Mouse (Mus musculus): ENCODE results near the gene D130043K22Rik. TPM values are rescaled to one million over a fixed set of nuclear protein-coding genes. Genes with fewer than 3 reads are reported as not detected.

D130043K22Rik gene
- total and polyA plus RNA-seq, 3 experiments = 0.55 TPM; not detected in 2

DNA sequence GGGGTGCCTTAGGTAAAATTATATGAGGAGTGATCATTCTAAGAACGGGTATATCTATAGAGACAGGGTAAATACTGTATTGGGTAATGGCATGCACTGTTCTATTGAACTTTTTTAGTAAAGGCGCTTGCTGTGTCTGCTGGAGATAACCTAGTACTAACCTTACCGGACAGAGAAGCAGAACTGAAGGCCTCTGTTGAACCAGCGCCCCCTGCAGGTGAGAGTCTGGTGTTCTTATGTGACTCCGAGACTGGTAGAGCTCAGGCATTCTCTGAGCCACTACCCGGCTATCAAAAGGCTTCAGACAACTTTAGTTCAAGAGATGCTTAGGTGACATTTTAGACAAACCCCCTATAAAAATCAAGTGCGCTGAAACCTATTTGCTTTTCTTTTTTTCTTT lies 17.6 kb downstream of the D130043K22Rik start:
- no peak for ATAC-seq (ENCODE audit: extremely low read depth, insufficient number of reproducible peaks, low FRiP score, poor library complexity, severe bottlenecking)
- peaks cover 11% of the 10 kb centered on the region for H3K4me1 ChIP-seq (ENCODE audit: insufficient read depth, low read depth, low read length)
- H3K36me3 ChIP-seq (replicated peaks) = no peaks in the 10 kb centered on the region
- no peaks in the 10 kb centered on the region for H3K9me3 ChIP-seq (replicated peaks)
- peak; percentile 14 for DNase-seq (ENCODE audit: low spot score)
- TF ChIP-seq GATA2 (IDR thresholded peaks at IDR 0.05; ENCODE audit: borderline replicate concordance, low read depth, low read length) = no peak
- TF ChIP-seq TAL1 (conservative IDR thresholded peaks at IDR 0.05; ENCODE audit: low read depth, low read length) = no peak
- TF ChIP-seq POLR2AphosphoS5 (IDR thresholded peaks at IDR 0.05; ENCODE audit: insufficient replicate concordance, low read depth, low read length) = no peak
- TF ChIP-seq GATA1 (IDR thresholded peaks at IDR 0.05; ENCODE audit: borderline replicate concordance, low read length) = no peak
- TF ChIP-seq CTCF (IDR thresholded peaks at IDR 0.05; ENCODE audit: low read depth, low read length) = no peak
- no peak overlapping the region for H3K4me3 ChIP-seq (ENCODE audit: low read depth, low read length)
- H3K27me3 ChIP-seq (ENCODE audit: insufficient read depth, low read length) = peaks cover 37% of the 10 kb centered on the region

DNA sequence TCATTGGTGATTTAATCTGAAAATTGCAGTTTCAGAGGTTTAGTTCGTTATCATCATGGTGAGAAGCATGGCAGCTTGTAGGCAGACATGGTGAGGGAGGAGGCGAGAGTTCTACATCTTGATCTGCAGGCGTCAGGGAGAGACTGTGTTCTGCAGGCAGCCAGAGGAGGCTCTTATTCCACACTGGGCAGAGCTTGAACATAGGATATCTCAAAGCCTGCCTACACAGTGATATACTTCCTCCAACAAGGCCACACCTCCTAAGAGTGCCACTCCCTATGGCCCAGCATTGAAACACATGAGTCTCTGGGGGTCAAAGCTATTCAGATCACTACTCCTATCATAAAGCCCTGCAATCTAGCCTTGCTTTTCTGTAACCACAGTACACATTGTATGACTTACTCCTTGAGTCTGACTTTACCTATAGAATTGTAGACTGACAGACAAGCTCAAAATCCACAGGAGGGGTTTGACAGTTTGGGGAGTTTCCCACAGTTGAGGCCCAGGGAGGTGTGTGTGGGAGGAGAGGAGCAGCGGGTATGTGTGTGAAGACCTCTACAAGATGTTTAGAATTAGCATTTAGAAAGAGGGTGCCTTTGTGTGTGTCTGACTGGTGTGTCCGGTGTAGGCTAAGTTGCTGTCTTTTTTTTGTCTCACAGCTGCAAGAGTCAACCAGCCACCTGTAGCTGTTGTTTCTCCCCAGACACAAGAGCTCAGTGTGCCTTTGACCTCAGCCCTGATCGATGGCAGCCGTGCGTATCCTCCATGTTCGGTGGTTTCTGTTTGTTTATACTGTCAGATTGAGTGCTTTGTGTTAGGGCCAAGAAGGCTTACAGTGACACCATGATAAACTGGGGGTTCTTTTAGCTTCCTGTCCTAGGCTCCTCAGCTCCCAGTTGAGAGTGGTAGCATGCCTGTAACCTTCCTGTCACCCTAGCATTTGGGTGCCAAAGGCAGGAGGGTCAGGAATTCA lies 21.8 kb downstream of the D130043K22Rik start:
- peaks cover 8% of the 10 kb centered on the region for H3K4me1 ChIP-seq (ENCODE audit: insufficient read depth, low read depth, low read length)
- DNase-seq (ENCODE audit: low spot score) = no peak

DNA sequence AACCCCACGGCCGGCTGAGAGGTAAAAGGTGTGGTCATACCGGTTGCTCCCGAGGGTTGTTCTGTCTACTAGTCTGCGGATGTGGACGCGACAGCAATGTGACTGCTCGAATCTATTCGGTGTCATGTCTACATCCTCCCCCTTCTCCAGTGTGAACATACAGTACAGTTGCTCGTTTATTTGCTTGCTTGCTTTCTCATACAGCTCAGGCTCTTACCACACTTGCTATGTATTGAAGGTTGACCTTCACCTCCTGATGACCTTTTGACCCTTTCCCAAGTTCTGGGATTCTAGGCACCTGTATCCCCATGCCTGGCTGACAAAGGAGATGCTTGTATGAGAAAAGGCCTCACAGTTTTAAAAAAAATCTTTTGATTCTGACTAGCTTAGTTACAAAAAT lies 22.9 kb downstream of the D130043K22Rik start:
- H3K27me3 ChIP-seq (ENCODE audit: insufficient read depth, low read length) = peaks cover 32% of the 10 kb centered on the region
- no peaks in the 10 kb centered on the region for H3K36me3 ChIP-seq (replicated peaks)
- H3K4me3 ChIP-seq (ENCODE audit: low read depth, low read length) = no peak overlapping the region
- H3K9me3 ChIP-seq (replicated peaks) = no peaks in the 10 kb centered on the region
- H3K4me1 ChIP-seq (ENCODE audit: insufficient read depth, low read depth, low read length) = peaks cover 8% of the 10 kb centered on the region
- DNase-seq (ENCODE audit: low spot score) = no peak
- TF ChIP-seq GATA2 (IDR thresholded peaks at IDR 0.05; ENCODE audit: borderline replicate concordance, low read depth, low read length) (no peak), POLR2AphosphoS5 (IDR thresholded peaks at IDR 0.05; ENCODE audit: insufficient replicate concordance, low read depth, low read length) (no peak), CTCF (IDR thresholded peaks at IDR 0.05; ENCODE audit: low read depth, low read length) (no peak), GATA1 (IDR thresholded peaks at IDR 0.05; ENCODE audit: borderline replicate concordance, low read length) (no peak), TAL1 (conservative IDR thresholded peaks at IDR 0.05; ENCODE audit: low read depth, low read length) (no peak)
- ATAC-seq (ENCODE audit: extremely low read depth, insufficient number of reproducible peaks, low FRiP score, poor library complexity, severe bottlenecking) = no peak

More for the DNA sequence above, 21.8 kb downstream of the D130043K22Rik start:
- H3K4me3 ChIP-seq (ENCODE audit: low read depth, low read length) = no peak overlapping the region
- TF ChIP-seq POLR2AphosphoS5 (IDR thresholded peaks at IDR 0.05; ENCODE audit: insufficient replicate concordance, low read depth, low read length) (no peak), TAL1 (conservative IDR thresholded peaks at IDR 0.05; ENCODE audit: low read depth, low read length) (no peak), GATA2 (IDR thresholded peaks at IDR 0.05; ENCODE audit: borderline replicate concordance, low read depth, low read length) (no peak), CTCF (IDR thresholded peaks at IDR 0.05; ENCODE audit: low read depth, low read length) (no peak), GATA1 (IDR thresholded peaks at IDR 0.05; ENCODE audit: borderline replicate concordance, low read length) (no peak)
- no peaks in the 10 kb centered on the region for H3K9me3 ChIP-seq (replicated peaks)
- ATAC-seq (ENCODE audit: extremely low read depth, insufficient number of reproducible peaks, low FRiP score, poor library complexity, severe bottlenecking) = no peak
- H3K27me3 ChIP-seq (ENCODE audit: insufficient read depth, low read length) = peaks cover 26% of the 10 kb centered on the region
- no peaks in the 10 kb centered on the region for H3K36me3 ChIP-seq (replicated peaks)

DNA sequence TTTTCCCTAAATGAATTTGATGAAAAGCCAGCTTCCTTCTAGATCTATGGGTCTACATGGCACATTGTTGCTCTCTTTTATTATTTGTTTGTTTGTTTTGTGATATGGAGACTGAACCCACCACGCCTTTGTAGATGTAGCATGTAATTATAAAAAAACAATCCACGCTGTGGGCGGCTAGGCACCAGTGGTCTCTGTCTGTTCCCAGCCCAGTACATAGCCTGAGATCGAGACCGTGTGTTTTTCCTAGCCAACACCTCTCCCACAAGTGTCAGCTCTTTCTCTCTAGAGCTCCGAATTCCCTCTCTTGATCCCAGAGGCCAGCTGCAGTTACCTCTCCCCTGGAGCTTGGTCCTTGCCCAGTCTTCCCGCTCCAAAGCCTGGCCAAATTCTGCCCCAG lies 23.3 kb downstream of the D130043K22Rik start:
- DNase-seq (ENCODE audit: low spot score) (no peak), ATAC-seq (ENCODE audit: extremely low read depth, insufficient number of reproducible peaks, low FRiP score, poor library complexity, severe bottlenecking) (no peak)
- no peak overlapping the region for H3K4me3 ChIP-seq (ENCODE audit: low read depth, low read length)
- H3K4me1 ChIP-seq (ENCODE audit: insufficient read depth, low read depth, low read length) = peaks cover 8% of the 10 kb centered on the region
- peaks cover 36% of the 10 kb centered on the region for H3K27me3 ChIP-seq (ENCODE audit: insufficient read depth, low read length)
- H3K9me3 ChIP-seq (replicated peaks) = no peaks in the 10 kb centered on the region
- no peaks in the 10 kb centered on the region for H3K36me3 ChIP-seq (replicated peaks)
- no peak for TF ChIP-seq GATA2 (IDR thresholded peaks at IDR 0.05; ENCODE audit: borderline replicate concordance, low read depth, low read length)
- no peak for TF ChIP-seq CTCF (IDR thresholded peaks at IDR 0.05; ENCODE audit: low read depth, low read length)
- TF ChIP-seq GATA1 (IDR thresholded peaks at IDR 0.05; ENCODE audit: borderline replicate concordance, low read length) = no peak
- TF ChIP-seq POLR2AphosphoS5 (IDR thresholded peaks at IDR 0.05; ENCODE audit: insufficient replicate concordance, low read depth, low read length) = no peak
- no peak for TF ChIP-seq TAL1 (conservative IDR thresholded peaks at IDR 0.05; ENCODE audit: low read depth, low read length)

DNA sequence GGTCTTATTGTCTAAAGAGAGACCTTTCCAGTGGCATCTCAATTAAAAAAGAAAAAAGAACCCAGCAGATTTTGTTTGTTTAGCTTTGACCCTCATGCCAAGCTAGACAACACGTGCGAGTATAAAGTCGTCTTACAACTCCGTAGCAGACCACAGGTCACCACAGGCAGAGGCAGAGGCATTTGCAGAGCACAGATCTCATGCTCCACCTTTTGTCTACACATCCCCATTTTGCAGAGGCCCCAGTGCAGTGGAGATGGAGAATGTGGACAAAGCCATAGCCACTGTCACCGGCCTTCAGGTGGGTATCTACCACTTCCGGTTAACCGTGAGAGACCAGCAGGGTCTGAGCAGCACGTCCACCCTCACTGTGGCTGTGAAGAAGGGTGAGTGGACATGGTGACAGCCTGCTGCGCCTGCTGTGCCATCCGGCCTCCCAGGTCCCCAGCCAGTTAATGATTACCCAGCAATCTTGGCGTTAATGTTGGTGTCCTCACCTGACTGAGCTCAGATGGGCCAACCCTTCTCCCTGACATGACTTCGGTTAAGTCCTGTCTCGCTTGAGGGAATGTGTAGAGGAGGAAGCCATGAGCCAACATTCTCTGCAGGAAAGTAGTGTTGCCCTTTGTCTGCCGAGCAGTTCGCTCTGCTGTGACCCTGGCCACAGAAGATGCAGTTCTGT lies 34.6 kb downstream of the D130043K22Rik start:
- peaks cover 13% of the 10 kb centered on the region for H3K27me3 ChIP-seq (ENCODE audit: insufficient read depth, low read length)
- no peaks in the 10 kb centered on the region for H3K36me3 ChIP-seq (replicated peaks)
- ATAC-seq (ENCODE audit: extremely low read depth, insufficient number of reproducible peaks, low FRiP score, poor library complexity, severe bottlenecking) (no peak), DNase-seq (ENCODE audit: low spot score) (no peak)
- no peak for TF ChIP-seq POLR2AphosphoS5 (IDR thresholded peaks at IDR 0.05; ENCODE audit: insufficient replicate concordance, low read depth, low read length)
- no peak for TF ChIP-seq CTCF (IDR thresholded peaks at IDR 0.05; ENCODE audit: low read depth, low read length)
- no peak for TF ChIP-seq TAL1 (conservative IDR thresholded peaks at IDR 0.05; ENCODE audit: low read depth, low read length)
- no peak for TF ChIP-seq GATA2 (IDR thresholded peaks at IDR 0.05; ENCODE audit: borderline replicate concordance, low read depth, low read length)
- no peak for TF ChIP-seq GATA1 (IDR thresholded peaks at IDR 0.05; ENCODE audit: borderline replicate concordance, low read length)
- no peaks in the 10 kb centered on the region for H3K4me1 ChIP-seq (ENCODE audit: insufficient read depth, low read depth, low read length)
- H3K4me3 ChIP-seq (ENCODE audit: low read depth, low read length) = no peak overlapping the region
- H3K9me3 ChIP-seq (replicated peaks) = no peaks in the 10 kb centered on the region; the same call in 1 of the 2 replicates

DNA sequence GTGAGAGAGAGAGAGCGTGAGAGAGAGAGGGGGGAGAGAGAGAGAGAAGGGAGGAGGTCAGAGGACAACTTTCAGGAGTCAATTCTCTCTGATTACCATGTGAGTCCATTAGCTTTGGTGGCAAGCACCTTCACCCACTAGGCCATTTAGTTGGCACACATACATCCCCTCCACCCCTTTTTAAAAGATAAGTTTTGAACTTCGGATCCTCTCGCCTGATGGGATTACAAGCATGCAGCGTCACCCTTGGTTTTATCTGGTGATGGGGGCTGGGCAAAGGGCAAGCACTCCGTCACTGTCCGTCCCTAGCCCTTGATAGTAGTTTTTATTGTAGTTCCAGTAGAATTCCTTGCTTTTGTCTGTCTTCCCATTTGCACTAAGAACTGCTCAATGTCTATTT lies 35.3 kb downstream of the D130043K22Rik start:
- TF ChIP-seq CTCF (IDR thresholded peaks at IDR 0.05; ENCODE audit: low read depth, low read length) (no peak), GATA2 (IDR thresholded peaks at IDR 0.05; ENCODE audit: borderline replicate concordance, low read depth, low read length) (no peak), POLR2AphosphoS5 (IDR thresholded peaks at IDR 0.05; ENCODE audit: insufficient replicate concordance, low read depth, low read length) (no peak), GATA1 (IDR thresholded peaks at IDR 0.05; ENCODE audit: borderline replicate concordance, low read length) (no peak), TAL1 (conservative IDR thresholded peaks at IDR 0.05; ENCODE audit: low read depth, low read length) (no peak)
- ATAC-seq (ENCODE audit: extremely low read depth, insufficient number of reproducible peaks, low FRiP score, poor library complexity, severe bottlenecking) = no peak
- Histone ChIP-seq H3K9me3 (replicated peaks) (no peaks in the 10 kb centered on the region; the same call in 1 of the 2 replicates), H3K4me3 (ENCODE audit: low read depth, low read length) (no peak overlapping the region), H3K4me1 (ENCODE audit: insufficient read depth, low read depth, low read length) (no peaks in the 10 kb centered on the region), H3K27me3 (ENCODE audit: insufficient read depth, low read length) (peaks cover 13% of the 10 kb centered on the region), H3K36me3 (replicated peaks) (no peaks in the 10 kb centered on the region)
- DNase-seq (ENCODE audit: low spot score) = no peak
